Mouse (Mus musculus): Measurements from ENCODE around the gene Cd24a. TPM values are rescaled to one million over a fixed set of nuclear protein-coding genes. Genes with fewer than 3 reads are reported as not detected.

The Cd24a gene
- polyA plus RNA-seq, 1 experiment from 2014 or later, result 489 TPM

- H3K4me3 ChIP-seq (replicated peaks; ENCODE audit: low read depth, low read length), result no peak overlapping the region
- no peaks in the 10 kb centered on the region for H3K36me3 ChIP-seq (ENCODE audit: insufficient read depth, low read length)
- H3K27ac ChIP-seq, result no peak overlapping the region
- H3K9ac ChIP-seq (ENCODE audit: low read depth, low read length), result no peak overlapping the region
- H3K4me2 ChIP-seq (ENCODE audit: low read length), result no peak overlapping the region
- H3K4me1 ChIP-seq (replicated peaks; ENCODE audit: insufficient read depth, low read length), result no peaks in the 10 kb centered on the region
- no peaks in the 10 kb centered on the region for H3K27me3 ChIP-seq (ENCODE audit: insufficient read depth, low read length)
- H3K9me3 ChIP-seq (replicated peaks; ENCODE audit: low read length), result no peaks in the 10 kb centered on the region
- ATAC-seq (replicated peaks; ENCODE audit: low FRiP score, low read depth) (no peak), DNase-seq (ENCODE audit: low spot score) (no peak)
- no peak for TF ChIP-seq CTCF (IDR thresholded peaks at IDR 0.05; ENCODE audit: low read depth)
Measured at GRCm38 (mm10) chr10:43629857-43630256, 51.8 kb downstream of the Cd24a start.

- Histone ChIP-seq H3K4me1 (replicated peaks; ENCODE audit: insufficient read depth, low read length) (no peaks in the 10 kb centered on the region), H3K9me3 (replicated peaks; ENCODE audit: low read length) (no peaks in the 10 kb centered on the region), H3K9ac (ENCODE audit: low read depth, low read length) (no peak overlapping the region), H3K36me3 (ENCODE audit: insufficient read depth, low read length) (no peaks in the 10 kb centered on the region), H3K4me2 (ENCODE audit: low read length) (no peak overlapping the region), H3K27ac (no peak overlapping the region), H3K27me3 (ENCODE audit: insufficient read depth, low read length) (no peaks in the 10 kb centered on the region), H3K4me3 (replicated peaks; ENCODE audit: low read depth, low read length) (no peak overlapping the region)
- ATAC-seq (replicated peaks; ENCODE audit: low FRiP score, low read depth) (no peak), DNase-seq (ENCODE audit: low spot score) (no peak)
- 69% methylated on average over 4 of the region's 4 CpGs for WGBS
- TF ChIP-seq CTCF (IDR thresholded peaks at IDR 0.05; ENCODE audit: low read depth), result no peak
Measured at GRCm38 (mm10) chr10:43630634-43631033, 52.5 kb downstream of the Cd24a start.

GRCm38 (mm10) chr10:43631049-43631448 is 53.0 kb downstream of the Cd24a start:
- Histone ChIP-seq H3K4me3 (replicated peaks; ENCODE audit: low read depth, low read length) (no peak overlapping the region), H3K27ac (no peak overlapping the region), H3K36me3 (ENCODE audit: insufficient read depth, low read length) (no peaks in the 10 kb centered on the region), H3K4me2 (ENCODE audit: low read length) (no peak overlapping the region), H3K4me1 (replicated peaks; ENCODE audit: insufficient read depth, low read length) (no peaks in the 10 kb centered on the region), H3K27me3 (ENCODE audit: insufficient read depth, low read length) (no peaks in the 10 kb centered on the region), H3K9me3 (replicated peaks; ENCODE audit: low read length) (no peaks in the 10 kb centered on the region), H3K9ac (ENCODE audit: low read depth, low read length) (no peak overlapping the region)
- no peak for TF ChIP-seq CTCF (IDR thresholded peaks at IDR 0.05; ENCODE audit: low read depth)
- DNase-seq (ENCODE audit: low spot score) (no peak), ATAC-seq (replicated peaks; ENCODE audit: low FRiP score, low read depth) (no peak)

GRCm38 (mm10) chr10:43631639-43632354 is 53.7 kb downstream of the Cd24a start:
- Histone ChIP-seq H3K9ac (ENCODE audit: low read depth, low read length) (no peak overlapping the region), H3K27ac (no peak overlapping the region), H3K9me3 (replicated peaks; ENCODE audit: low read length) (no peaks in the 10 kb centered on the region), H3K4me3 (replicated peaks; ENCODE audit: low read depth, low read length) (no peak overlapping the region), H3K36me3 (ENCODE audit: insufficient read depth, low read length) (no peaks in the 10 kb centered on the region), H3K4me1 (replicated peaks; ENCODE audit: insufficient read depth, low read length) (no peaks in the 10 kb centered on the region), H3K27me3 (ENCODE audit: insufficient read depth, low read length) (no peaks in the 10 kb centered on the region), H3K4me2 (ENCODE audit: low read length) (no peak overlapping the region)
- 70% methylated on average over 2 of the region's 2 CpGs for WGBS
- ATAC-seq (replicated peaks; ENCODE audit: low FRiP score, low read depth) (no peak), DNase-seq (ENCODE audit: low spot score) (no peak)
- no peak; the same call in 1 of the 2 replicates for TF ChIP-seq CTCF (IDR thresholded peaks at IDR 0.05; ENCODE audit: low read depth)

- no peak overlapping the region for H3K27ac ChIP-seq
- 61% methylated on average over 4 of the region's 4 CpGs for WGBS
- H3K9ac ChIP-seq (ENCODE audit: low read depth, low read length), result no peak overlapping the region
Measured at GRCm38 (mm10) chr10:43633117-43633516, 55.0 kb downstream of the Cd24a start.

More at GRCm38 (mm10) chr10:43633117-43633516, 55.0 kb downstream of the Cd24a start:
- no peaks in the 10 kb centered on the region for H3K36me3 ChIP-seq (ENCODE audit: insufficient read depth, low read length)
- no peak for TF ChIP-seq CTCF (IDR thresholded peaks at IDR 0.05; ENCODE audit: low read depth)
- no peak overlapping the region for H3K4me2 ChIP-seq (ENCODE audit: low read length)
- no peaks in the 10 kb centered on the region for H3K27me3 ChIP-seq (ENCODE audit: insufficient read depth, low read length)
- ATAC-seq (replicated peaks; ENCODE audit: low FRiP score, low read depth) (no peak), DNase-seq (ENCODE audit: low spot score) (no peak)
- no peak overlapping the region for H3K4me3 ChIP-seq (replicated peaks; ENCODE audit: low read depth, low read length)
- H3K9me3 ChIP-seq (replicated peaks; ENCODE audit: low read length), result no peaks in the 10 kb centered on the region
- H3K4me1 ChIP-seq (replicated peaks; ENCODE audit: insufficient read depth, low read length), result no peaks in the 10 kb centered on the region

Other genes with a start within 250 kb of the Cd24a start
- gene Bend3, start 99.5 kb upstream of the Cd24a start, polyA plus RNA-seq (2015; fragmentation: Nextera tagmentation; extraction: Ambion mirVana), result 2.8 TPM in 2 replicates
- 11.8 and 17.4 TPM in 2 replicates for gene Gm9803, start 54.2 kb upstream of the Cd24a start, polyA plus RNA-seq (2015; fragmentation: Nextera tagmentation; extraction: Ambion mirVana)
- 84.7 and 85.1 TPM in 2 replicates for gene 1700021F05Rik, start 37.3 kb upstream of the Cd24a start, polyA plus RNA-seq (2015; fragmentation: Nextera tagmentation; extraction: Ambion mirVana)